Mouse (Mus musculus): ENCODE data around the gene Ccdc73. TPM values are rescaled to one million over a fixed set of nuclear protein-coding genes. Genes with fewer than 3 reads are reported as not detected.

The Ccdc73 gene
- polyA plus RNA-seq, 1 experiment, result 16.4 TPM

DNA sequence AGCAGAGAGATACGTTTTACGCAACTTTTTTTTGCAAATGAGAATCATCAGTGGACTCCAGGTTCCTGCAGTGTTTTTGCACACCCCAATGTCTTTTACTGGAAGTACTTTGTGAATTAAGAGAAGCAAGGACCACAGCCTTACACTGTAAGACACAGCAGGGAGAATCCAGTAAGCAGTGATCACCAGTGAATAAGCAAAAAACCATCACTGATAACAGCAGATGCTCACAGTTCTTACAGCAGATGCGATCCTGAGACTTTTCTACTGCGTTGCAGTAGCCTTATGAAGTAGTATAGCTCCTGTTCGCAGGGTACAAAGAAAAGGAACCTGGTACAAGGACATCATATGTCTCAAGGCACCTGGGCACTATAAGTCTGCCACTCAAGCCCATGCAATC, 162.9 kb downstream of the Ccdc73 start:
- H3K27ac ChIP-seq (replicated peaks; ENCODE audit: low read depth, low read length), result no peak overlapping the region
- H3K4me3 ChIP-seq (ENCODE audit: insufficient read depth, low read depth, low read length), result no peak overlapping the region
- no peaks in the 10 kb centered on the region for H3K4me1 ChIP-seq (ENCODE audit: control insufficient read depth, insufficient read depth, insufficient read length, low read length)

DNA sequence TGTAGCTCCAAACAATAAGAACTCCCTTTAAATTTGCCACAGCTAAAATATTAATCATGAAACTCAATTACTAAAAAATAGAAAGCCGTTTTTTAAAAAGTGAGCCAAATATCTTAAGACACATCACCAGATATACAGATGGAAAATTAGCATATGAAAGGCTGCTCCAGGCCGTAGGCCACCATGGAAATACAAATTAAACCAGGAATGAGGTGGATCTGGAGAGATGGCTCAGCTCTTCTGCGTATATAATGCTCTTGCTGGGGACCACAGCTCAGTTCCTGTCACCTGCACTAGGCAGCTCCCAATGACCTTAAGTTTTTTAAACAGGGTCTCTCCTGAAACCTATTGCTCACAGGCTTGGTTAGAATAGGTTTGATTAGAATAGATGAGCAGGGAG, 166.5 kb downstream of the Ccdc73 start:
- H3K4me3 ChIP-seq (ENCODE audit: insufficient read depth, low read depth, low read length), result no peak overlapping the region
- no peak overlapping the region for H3K27ac ChIP-seq (replicated peaks; ENCODE audit: low read depth, low read length)
- H3K4me1 ChIP-seq (ENCODE audit: control insufficient read depth, insufficient read depth, insufficient read length, low read length), result no peaks in the 10 kb centered on the region

DNA sequence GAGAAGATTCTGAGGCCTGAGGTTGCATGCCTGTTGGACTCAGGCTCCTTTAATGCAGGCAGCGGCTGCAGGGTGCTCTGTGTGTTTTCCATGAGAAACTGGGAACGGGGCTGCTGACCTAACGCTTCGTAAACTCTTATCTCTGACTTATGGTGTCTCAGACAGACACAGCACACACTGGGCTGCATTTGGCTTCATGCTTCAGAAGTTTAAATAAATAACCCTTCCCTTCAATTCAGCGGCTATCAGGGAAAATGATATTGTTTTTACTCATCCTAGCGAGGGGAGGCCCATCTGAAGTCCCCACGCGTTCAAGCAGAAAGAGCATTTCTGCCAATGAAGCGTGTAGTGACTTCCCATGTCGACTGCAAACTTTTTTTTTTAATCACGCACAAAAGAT, 168.4 kb downstream of the Ccdc73 start:
- Histone ChIP-seq H3K27ac (replicated peaks; ENCODE audit: low read depth, low read length) (no peak overlapping the region), H3K4me3 (ENCODE audit: insufficient read depth, low read depth, low read length) (no peak overlapping the region), H3K4me1 (ENCODE audit: control insufficient read depth, insufficient read depth, insufficient read length, low read length) (no peaks in the 10 kb centered on the region)

DNA sequence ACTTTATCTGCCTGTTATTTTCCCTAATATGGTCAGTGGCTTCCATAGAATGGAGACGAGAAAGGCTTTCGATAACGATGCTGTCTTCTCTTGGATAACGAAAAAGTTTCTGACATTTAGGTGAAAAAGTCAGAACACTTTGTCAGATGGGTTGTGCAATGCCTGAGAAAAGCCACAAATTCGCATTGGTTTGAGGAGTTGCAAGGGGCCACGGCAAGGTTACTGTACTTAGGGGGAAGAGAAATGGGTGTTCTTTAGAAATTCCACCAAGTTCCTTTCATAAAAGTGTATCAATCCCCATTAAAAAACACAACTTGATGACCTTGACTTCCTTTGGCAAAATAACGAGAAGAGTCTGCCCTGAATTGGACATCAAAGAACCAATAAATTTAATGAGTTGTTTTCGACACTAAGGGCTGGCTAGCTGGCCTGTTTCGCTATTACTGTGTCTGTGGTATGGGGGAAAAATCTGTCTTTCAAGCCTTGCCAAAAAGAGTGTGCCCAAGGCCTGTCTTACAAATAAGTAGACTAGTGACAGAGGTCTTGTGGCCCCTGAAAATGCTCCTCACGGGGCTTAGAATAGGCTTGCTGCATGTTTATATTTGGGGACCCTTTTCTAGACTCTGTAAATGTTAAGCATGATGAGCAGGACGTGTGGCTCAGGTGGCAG, 168.9 kb downstream of the Ccdc73 start:
- no peak overlapping the region for H3K27ac ChIP-seq (replicated peaks; ENCODE audit: low read depth, low read length)
- no peak overlapping the region for H3K4me3 ChIP-seq (ENCODE audit: insufficient read depth, low read depth, low read length)
- H3K4me1 ChIP-seq (ENCODE audit: control insufficient read depth, insufficient read depth, insufficient read length, low read length), result no peaks in the 10 kb centered on the region

DNA sequence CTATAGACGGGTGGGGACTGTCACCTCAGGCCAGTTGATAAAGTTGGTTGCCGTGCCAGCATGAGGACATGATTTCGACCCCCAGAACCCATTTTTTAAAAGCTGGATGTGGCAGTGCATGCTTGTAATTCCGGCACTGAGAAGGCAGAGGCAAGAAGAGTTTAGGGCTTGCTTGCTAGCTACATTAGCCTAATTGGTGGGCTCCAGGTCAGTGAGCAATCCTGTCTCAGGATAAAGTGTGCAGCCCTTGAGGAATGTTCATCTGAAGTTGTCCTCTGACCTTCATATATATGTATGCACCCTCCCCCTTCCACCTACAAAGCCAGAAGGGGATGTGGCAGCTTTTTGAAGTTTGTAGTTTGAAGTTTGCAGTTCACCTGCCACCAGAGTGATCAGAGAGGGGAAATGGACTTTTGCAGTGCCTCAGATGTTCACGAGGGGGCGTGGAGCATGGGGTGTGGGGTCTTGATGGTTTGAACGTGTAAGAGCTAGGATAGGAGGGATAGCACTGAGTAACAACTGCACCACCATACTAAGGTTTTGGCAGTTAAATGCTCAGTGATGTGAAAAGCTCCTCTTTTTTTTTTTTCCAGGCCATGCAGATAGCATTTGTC, 170.5 kb downstream of the Ccdc73 start:
- Histone ChIP-seq H3K4me3 (ENCODE audit: insufficient read depth, low read depth, low read length) (no peak overlapping the region), H3K4me1 (ENCODE audit: control insufficient read depth, insufficient read depth, insufficient read length, low read length) (no peaks in the 10 kb centered on the region)

DNA sequence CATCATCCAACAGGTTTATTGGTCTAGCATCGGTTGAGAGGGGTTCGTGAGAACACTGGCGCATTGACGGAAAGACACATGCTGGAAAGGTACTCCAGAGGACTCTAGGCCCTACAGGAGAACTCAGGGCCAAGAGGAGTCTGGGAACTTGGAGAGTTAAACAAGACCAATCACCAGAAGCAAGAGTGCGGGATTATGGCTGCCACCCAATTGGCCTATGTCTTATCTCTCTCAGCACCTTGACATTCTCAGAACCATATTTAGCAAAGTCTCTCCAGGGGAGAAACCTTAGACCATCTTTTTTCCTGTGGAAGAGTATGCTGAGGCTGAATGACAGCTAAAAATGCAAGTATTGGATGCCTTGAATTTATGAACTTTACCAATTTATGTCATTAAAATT, 171.3 kb downstream of the Ccdc73 start:
- H3K4me3 ChIP-seq (ENCODE audit: insufficient read depth, low read depth, low read length), result no peak overlapping the region
- H3K4me1 ChIP-seq (ENCODE audit: control insufficient read depth, insufficient read depth, insufficient read length, low read length), result no peaks in the 10 kb centered on the region
- H3K27ac ChIP-seq (replicated peaks; ENCODE audit: low read depth, low read length), result no peak overlapping the region

More for the DNA sequence above, 170.5 kb downstream of the Ccdc73 start:
- no peak overlapping the region for H3K27ac ChIP-seq (replicated peaks; ENCODE audit: low read depth, low read length)

DNA sequence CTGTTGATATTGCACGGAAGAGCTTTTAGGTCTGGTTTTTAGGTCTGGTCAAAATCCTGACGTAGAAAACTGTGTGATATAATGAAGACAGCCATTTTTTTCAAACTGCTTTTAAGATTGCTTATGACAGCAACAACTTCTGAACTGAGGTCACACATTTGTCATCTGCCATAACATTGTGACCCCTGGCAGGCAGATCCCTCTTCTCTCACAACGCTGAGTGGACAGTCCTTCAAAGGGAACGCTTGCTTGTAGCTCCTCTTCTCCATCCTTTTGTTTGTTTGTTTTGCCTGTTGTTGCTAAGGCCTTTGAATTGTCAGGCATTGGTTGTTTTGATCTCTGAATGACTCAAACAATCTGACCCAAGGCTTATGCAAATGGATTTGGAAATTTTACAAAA, 173.3 kb downstream of the Ccdc73 start:
- no peak overlapping the region for H3K27ac ChIP-seq (replicated peaks; ENCODE audit: low read depth, low read length)
- no peak overlapping the region for H3K4me3 ChIP-seq (ENCODE audit: insufficient read depth, low read depth, low read length)
- H3K4me1 ChIP-seq (ENCODE audit: control insufficient read depth, insufficient read depth, insufficient read length, low read length), result no peaks in the 10 kb centered on the region

DNA sequence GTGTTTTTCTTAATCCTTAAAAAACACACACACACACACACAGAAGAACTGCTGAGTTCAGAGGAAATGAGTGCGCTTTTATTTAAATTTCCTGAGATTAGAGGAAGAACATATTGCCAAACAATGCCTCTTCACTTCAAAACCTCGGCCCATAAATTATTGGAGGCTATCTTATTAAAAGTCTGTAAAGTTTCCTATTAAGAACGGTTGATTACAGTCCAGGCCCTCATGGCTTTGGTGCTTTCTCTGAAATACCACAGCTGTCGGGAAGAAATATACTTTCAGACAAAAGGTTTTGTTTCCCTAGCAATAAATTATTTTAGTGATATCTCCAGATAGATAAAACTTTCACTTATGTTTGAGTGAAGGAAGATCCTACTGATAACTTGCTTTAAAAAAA, 175.5 kb downstream of the Ccdc73 start:
- H3K4me3 ChIP-seq (ENCODE audit: insufficient read depth, low read depth, low read length), result no peak overlapping the region
- no peak overlapping the region for H3K27ac ChIP-seq (replicated peaks; ENCODE audit: low read depth, low read length)
- no peaks in the 10 kb centered on the region for H3K4me1 ChIP-seq (ENCODE audit: control insufficient read depth, insufficient read depth, insufficient read length, low read length)

DNA sequence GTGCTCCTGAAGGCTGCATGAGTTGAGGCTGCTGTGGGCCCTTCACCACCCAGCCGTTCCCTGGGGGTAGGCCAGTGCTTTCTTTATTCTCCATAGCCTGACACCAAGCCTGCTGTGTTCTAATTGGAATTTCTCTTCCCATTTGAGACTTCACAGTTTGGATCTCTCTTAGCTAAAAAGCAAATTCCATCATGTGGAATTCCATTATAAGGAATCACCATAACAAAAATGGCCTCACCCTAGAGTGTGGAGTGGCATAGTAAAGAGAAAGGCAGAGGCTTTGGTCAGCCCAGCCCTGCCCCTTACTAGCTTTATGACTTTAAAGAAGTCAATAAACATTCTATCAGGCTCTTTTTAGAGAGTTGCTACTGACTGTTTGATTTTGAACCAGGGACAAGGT, 180.7 kb downstream of the Ccdc73 start:
- Histone ChIP-seq H3K27ac (replicated peaks; ENCODE audit: low read depth, low read length) (no peak overlapping the region), H3K4me3 (ENCODE audit: insufficient read depth, low read depth, low read length) (no peak overlapping the region), H3K4me1 (ENCODE audit: control insufficient read depth, insufficient read depth, insufficient read length, low read length) (no peaks in the 10 kb centered on the region)

DNA sequence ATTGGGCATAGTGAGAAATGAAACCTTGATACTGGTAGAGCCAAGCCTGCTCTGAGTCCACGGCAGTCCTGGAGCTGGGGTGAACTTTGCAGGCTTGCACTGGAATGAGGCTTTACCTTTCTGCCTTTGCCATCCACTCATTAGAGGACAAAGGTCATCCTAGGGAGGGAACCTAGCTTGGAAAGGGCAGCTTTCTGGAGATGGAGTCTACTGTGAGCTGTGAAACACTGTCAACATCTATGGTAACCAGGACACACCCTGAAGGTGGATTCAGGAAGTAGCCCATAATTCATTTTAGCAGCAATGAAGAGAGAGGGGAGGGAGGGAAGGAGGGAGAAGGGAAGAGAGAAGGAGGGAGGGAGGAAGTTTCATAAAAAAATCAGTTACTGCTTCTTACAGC, 187.9 kb downstream of the Ccdc73 start:
- no peak overlapping the region for H3K27ac ChIP-seq (replicated peaks; ENCODE audit: low read depth, low read length)
- H3K4me3 ChIP-seq (ENCODE audit: insufficient read depth, low read depth, low read length), result no peak overlapping the region
- no peaks in the 10 kb centered on the region for H3K4me1 ChIP-seq (ENCODE audit: control insufficient read depth, insufficient read depth, insufficient read length, low read length)

DNA sequence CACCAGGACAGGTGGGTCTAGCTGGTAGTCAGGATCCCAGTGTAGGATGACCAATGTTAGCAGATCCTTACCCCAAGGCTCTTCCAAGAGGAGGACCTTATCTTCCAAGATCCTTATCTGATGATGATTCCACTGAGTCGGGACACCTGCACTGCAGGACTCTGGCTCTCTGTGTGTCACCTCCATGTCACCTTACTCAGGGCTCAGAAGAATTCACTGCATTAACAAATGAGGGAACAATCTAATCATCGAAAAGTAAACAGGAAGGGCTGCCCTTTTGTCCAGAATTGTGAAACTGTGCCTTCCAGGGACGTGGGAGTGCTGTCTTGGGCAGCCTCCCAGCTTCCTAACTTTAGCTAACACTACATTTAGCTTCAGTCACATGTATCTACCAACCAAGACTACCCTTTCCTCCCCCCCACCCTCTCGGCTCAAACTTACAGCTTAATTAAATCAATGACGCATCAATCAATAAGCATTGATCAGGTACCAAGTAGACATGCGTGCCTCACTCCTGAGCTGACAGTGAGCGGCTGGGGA, 191.0 kb downstream of the Ccdc73 start:
- H3K27ac ChIP-seq (replicated peaks; ENCODE audit: low read depth, low read length), result no peak overlapping the region
- no peaks in the 10 kb centered on the region for H3K4me1 ChIP-seq (ENCODE audit: control insufficient read depth, insufficient read depth, insufficient read length, low read length)
- no peak overlapping the region for H3K4me3 ChIP-seq (ENCODE audit: insufficient read depth, low read depth, low read length)

DNA sequence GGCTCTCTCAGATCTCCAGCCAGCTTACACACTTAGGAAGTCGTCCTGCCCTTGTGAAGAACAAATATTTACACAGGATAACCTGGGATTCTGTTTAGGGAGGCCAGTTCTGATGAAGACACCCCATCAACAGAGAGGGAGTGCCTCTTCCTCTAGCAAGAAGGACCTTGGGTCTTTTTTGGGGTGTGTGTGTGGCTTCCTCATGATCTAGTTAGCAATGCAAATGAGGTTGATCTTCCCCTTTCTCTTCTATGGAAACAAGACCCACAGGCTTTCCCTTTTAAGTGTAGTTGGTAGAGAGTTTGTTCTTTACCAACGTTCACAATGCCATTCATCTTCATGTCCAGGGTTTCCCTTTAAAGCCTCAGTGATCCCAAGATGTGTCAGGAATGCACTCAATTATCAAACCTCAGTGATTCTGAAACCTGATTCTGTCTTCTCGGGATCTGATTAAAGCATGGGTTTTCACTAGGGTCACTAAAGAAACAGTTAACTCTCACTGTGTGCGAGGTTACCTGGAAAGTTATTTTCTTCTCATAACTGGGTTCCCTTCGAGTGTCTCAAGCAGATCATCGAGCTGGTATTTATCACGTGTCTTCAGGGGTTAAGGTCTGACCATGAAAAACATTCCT, 195.3 kb downstream of the Ccdc73 start:
- Histone ChIP-seq H3K4me3 (ENCODE audit: insufficient read depth, low read depth, low read length) (no peak overlapping the region), H3K4me1 (ENCODE audit: control insufficient read depth, insufficient read depth, insufficient read length, low read length) (no peaks in the 10 kb centered on the region), H3K27ac (replicated peaks; ENCODE audit: low read depth, low read length) (no peak overlapping the region)

Other genes with a start within 250 kb of the Ccdc73 start
- 5.4 and 6.0 TPM in 2 replicates for gene Tcp11l1, start 155.6 kb upstream of the Ccdc73 start, polyA plus RNA-seq (2012; ENCODE audit: insufficient read depth, insufficient read length, missing spikeins)
- not detected in 2 replicates for gene Pin1rt1, start 151.4 kb upstream of the Ccdc73 start, polyA plus RNA-seq (2012; ENCODE audit: insufficient read depth, insufficient read length, missing spikeins)
- not detected in 2 replicates for gene Depdc7, start 124.9 kb upstream of the Ccdc73 start, polyA plus RNA-seq (2012; ENCODE audit: insufficient read depth, insufficient read length, missing spikeins)
- gene Qser1, start 51.0 kb upstream of the Ccdc73 start, polyA plus RNA-seq (2012; ENCODE audit: insufficient read depth, insufficient read length, missing spikeins), result 9.0 and 17.0 TPM in 2 replicates
- 0.38 TPM in 1 of 2 replicates, not detected in the other for gene Prrg4, start 17.9 kb upstream of the Ccdc73 start, polyA plus RNA-seq (2012; ENCODE audit: insufficient read depth, insufficient read length, missing spikeins)
- 147 TPM in 2 replicates for gene Eif3m, start 149.3 kb downstream of the Ccdc73 start, polyA plus RNA-seq (2012; ENCODE audit: insufficient read depth, insufficient read length, missing spikeins)
- not detected in 2 replicates for gene Gm11060, start 224.2 kb downstream of the Ccdc73 start, polyA plus RNA-seq (2012; ENCODE audit: insufficient read depth, insufficient read length, missing spikeins)